19 mouse cellular contexts compared by ENCODE assay signal in genomic region chr16:44249985-44250384, GRCm38 (mm10).
"Had no signal": no experiment of that assay in that cellular context is flagged by ENCODE, and none has a peak within 500 bp of the region (broad histone marks: within the 10 kb centered on the region; RNA-seq: fewer than 3 reads in every experiment).

No protein-coding gene starts in this region.

- H3K9me3 ChIP-seq: midbrain, embryonic 10.5 days; midbrain, embryonic 12.5 days; neural tube, embryonic 13.5 days; neural tube, embryonic 15.5 days; stomach, embryonic 15.5 days had no signal

- H3K4me2 ChIP-seq: lung, embryonic 14.5 days; midbrain, embryonic 12.5 days; neural tube, embryonic 13.5 days; neural tube, embryonic 15.5 days; stomach, embryonic 15.5 days had no signal

- H3K27ac ChIP-seq: midbrain, embryonic 10.5 days; midbrain, embryonic 12.5 days; neural tube, embryonic 13.5 days; neural tube, embryonic 15.5 days; stomach, embryonic 15.5 days; stomach, postnatal 0 days had no signal

- DNase-seq: lung, adult 18-20 months; lung, embryonic 14.5 days; lung, postnatal 10 days; lung, postnatal 4 days; retina, postnatal 1 day; right cerebral cortex, adult 18-20 months; right cerebral cortex, postnatal 25 days; right cerebral cortex, postnatal 4 days; thymus, adult 2 months; thymus, postnatal 25 days; thymus, postnatal 4 days had no signal

- H3K36me3 ChIP-seq: midbrain, embryonic 10.5 days; midbrain, embryonic 12.5 days; neural tube, embryonic 13.5 days; neural tube, embryonic 15.5 days; stomach, embryonic 15.5 days had no signal

- H3K9ac ChIP-seq: lung, embryonic 14.5 days; midbrain, embryonic 12.5 days; neural tube, embryonic 13.5 days; neural tube, embryonic 15.5 days; stomach, embryonic 15.5 days had no signal

- H3K27me3 ChIP-seq: midbrain, embryonic 12.5 days; neural tube, embryonic 13.5 days; neural tube, embryonic 15.5 days; stomach, embryonic 15.5 days had no signal

- H3K4me3 ChIP-seq: midbrain, embryonic 10.5 days; midbrain, embryonic 12.5 days; myocyte; neural tube, embryonic 13.5 days; neural tube, embryonic 15.5 days; stomach, embryonic 15.5 days had no signal

- H3K4me1 ChIP-seq: midbrain, embryonic 10.5 days; midbrain, embryonic 12.5 days; neural tube, embryonic 13.5 days; neural tube, embryonic 15.5 days; stomach, embryonic 15.5 days had no signal

- ATAC-seq: midbrain, embryonic 16.5 days had no signal
